Mouse (Mus musculus) T-helper 2 cell (primary cell): ENCODE results near the gene Plpp1.

Experiments
- in situ Hi-C: fragments of 300-600 bp; cut with MboI, MseI; formaldehyde crosslinking; loops from one replicate; pipeline ENCODE4 v1.15.1; 2025; ENCODE audit warnings: high pct_unique_total_duplicates

Plpp1 gene

DNA sequence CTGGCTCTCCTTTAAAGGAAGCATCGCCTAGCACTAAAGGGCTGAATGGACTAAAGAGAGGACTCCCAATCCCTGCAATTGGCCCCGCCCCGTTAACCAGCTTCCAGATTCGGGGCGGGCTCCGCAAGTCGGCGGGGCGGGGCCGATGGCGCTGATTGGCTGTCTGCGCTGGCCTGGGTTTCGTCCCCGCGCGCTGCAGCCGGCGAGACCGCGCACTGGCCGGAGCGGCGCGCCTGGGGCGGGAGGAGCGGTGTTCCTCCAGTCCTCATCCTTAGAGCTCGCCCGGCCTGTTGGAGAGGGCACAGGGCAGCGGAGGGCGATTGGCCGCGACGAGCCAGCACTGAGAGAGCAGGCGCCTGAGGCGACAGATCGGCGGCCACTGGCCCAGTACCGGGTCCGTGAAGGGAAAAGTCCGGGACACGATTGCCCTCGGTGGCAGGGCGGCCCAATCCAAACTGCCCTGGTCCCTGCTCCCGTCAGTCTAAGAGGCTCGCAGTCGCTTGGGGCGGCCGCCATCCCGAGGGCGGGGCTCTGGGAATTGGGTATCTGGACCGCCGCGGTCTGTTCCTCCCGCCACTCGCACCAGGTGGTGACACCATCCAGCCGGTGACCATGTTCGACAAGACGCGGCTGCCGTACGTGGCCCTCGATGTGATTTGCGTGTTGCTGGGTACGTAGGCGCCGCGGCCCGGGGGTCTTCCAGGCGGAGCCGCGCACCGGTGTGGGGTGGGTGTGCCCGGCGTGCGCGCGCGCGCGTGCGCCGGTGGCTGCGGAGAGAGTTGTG, at the start of gene Plpp1:
Gene Plpp1, plus strand, starts transcription at position 196 of the 784 bp plus-strand sequence.
- in situ Hi-C loops: no loop called here

DNA sequence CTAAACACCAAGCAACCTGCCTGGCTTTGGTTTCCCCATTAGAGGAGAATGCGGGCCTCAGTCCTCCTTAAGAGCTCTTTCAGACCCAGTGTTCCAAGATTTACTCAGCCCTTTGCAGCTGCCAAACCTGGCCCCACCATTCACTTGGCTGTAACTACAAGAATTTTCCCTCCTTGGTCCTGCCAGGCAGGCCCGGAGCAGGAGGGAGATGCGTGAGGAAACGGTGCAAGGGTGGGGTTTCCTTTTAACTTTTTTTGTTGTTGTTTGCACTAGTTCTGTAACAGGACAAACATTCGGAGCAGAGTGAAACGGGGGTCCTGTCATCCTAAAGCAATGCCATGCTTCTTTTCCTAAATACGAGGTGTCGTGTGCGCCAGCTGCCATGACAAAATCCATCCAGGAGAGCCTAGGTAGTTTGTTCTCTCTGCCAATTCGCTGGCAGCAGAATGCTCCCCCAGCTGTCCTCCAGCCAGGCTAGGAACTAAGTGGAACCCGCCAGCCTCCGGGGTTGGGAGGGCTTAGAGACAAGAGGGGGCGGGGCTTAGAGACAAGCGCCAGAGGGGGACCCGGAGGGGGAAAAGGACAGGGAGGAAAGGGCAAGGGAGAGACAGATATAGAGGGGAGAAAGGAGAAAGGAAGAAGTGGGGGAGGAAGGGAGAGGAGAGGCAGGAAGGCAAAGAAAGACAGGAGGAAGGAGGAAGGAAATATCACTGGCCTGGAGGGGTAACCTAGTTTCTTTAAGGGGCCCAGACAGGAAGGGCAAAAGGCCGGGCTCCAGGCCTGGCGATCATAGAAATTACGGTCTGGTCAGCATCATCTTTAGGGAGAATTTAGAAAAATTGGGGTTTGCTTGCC, 48.9 kb upstream of the Plpp1 start:
- in situ Hi-C loops: no loop called here

DNA sequence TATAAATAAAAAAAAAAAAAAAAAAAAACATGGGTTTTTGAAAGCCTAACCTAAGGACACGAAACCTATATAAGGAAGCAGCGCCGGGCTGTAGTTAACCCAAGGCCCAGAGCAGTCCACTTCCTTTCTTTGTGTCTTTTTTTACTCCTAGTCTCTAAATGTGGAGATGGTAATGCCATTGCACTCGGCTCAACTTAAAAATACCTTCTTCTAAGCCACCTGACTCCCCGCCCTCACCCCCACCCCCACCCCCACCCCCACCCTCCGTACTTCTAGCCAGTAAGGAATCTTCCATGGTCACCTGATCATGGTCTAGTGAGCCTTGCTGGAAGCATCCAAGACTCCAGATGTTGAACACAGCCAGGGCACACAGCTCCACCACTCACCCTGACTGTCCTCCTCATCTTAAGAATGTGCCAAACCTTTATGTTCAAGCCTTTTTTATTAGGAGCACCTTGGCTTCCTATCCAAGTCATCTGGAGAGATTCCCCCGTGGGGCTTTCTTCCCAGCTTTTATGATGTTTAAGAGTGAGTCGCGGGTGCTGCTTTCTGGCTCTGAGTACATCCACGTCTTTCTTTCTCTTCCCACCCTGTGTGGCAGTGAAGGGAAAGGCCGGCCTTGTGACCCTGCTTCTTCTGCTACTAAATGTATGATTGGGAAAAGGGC, 48.1 kb upstream of the Plpp1 start:
- in situ Hi-C loops: no loop called here

DNA sequence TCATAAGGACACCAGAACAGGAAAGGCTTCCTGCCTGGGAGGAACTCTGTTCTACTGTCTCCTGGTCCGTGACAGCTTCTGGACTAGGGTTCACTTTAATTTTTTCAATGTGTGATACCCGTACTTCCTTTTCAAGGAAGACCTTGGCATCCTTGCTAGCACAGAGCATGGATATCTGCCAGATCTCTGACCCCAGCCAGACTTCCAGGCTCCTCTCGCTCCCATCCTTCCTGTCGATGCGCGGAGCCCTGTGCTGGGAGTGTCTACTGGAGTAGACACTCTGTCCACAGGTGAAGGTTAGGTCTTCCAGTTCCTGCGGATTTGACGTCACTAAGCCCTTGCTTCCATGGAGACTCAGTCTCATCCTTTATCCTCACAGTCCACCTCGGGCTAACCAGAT, 47.1 kb upstream of the Plpp1 start:
- in situ Hi-C loops: no loop called here

DNA sequence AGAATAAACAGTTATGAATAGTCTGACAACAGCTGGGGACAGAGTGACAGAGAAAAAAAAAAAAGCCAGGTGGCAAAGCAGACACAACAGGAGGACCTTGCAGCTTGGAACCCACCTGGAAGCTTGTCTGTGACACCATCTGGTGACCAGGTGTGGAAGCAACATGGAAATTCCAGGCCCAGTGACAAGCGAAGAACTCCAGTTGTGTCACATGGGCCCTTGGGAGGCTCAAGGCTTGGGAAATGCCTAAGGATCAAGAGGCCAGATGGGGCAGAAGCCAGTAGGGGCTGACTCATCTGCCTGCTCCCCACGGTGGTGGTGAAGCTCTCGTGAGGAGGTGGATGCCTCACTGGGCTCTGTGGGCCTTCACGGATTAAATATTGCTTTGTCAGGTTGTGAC, 45.7 kb upstream of the Plpp1 start:
- in situ Hi-C loops: no loop called here

DNA sequence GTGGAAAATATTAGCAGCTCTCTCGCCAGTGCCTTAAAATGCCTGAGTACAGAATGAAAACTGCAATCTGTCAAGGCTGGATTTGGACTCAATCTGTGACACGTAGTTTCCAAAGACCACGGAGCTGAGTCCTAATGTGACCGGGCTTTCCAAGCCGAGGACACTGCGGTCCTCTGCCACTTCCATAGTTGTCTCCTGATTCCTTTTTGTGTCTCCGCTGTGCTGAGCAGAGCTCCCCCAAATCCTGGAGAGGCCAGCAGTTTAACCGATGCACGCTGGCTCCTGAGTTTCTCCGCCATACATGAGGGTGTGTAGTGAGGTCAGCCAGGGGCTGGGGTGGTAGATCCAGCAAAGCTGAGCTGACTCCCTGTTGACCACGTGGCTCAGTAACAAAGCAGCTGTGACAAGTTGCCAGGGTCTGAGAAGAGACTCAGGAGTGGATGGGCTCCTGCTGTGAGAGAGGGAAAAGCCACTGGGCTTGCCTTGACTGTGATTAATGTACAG, 45.0 kb upstream of the Plpp1 start:
- in situ Hi-C loops: no loop called here

DNA sequence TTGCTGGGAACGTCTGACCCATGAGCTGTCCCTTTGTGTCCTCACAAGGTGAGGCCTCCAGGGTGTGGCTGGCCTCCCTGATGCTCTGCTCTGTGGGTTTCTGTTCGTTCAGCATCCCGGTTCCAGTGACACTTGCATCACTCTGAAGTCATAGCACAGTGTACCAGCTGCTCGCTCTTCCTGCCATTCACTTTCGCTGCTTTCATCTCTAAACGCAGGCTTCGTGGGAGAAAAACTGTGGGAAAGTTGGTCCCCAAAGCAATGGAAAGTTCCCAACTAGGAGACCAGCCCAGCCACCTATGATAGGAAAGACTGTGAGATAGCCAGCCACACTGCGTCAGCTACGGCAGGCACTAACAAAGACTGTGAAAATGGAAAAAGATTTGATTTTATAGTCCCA, 43.2 kb upstream of the Plpp1 start:
- in situ Hi-C loops: no loop called here

DNA sequence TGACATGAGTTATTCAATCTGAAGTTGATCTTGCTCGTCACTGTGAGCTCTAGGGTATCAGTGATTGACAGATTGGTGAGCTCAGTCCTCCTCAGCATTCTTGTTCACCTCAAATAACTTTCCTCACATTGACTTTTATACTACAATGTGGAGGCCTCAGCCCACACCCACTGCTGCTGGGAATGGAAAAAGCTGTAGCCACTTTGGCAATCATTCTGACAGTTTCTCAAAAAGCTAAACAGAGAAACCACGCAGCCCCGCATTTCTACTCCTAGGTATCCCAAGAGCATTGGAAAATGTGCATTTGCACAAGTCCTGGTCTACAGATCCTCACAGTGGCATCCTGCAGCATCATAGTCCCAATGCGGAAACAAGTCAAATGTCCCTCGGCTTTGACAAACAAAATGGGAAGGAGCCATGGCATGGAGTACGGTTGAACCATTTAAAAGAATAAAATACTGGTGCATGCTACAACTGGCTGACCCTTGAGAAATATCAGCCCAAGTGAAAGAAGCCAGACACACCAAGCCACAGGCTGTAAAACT, 42.0 kb upstream of the Plpp1 start:
- in situ Hi-C loops: no loop called here

DNA sequence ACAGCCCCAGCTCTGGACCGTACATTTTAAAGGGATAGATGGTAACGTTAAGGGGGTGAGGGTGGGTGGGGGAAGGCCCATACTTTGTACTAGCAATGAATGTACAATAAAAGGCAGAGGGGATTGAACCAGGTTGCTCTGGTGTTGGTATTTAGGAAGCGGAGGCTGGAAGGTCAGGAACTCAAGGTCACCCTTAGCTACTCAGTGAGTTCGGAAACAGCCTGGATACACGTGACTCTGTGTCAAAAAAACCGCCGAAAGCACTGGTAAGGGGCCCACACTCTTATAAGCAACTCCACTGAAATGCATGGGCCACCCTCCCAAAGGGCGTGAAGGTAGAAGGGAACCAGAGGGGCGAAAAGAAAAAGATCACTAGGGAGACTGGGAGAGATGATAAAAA, 41.2 kb upstream of the Plpp1 start:
- in situ Hi-C loops: no loop called here

DNA sequence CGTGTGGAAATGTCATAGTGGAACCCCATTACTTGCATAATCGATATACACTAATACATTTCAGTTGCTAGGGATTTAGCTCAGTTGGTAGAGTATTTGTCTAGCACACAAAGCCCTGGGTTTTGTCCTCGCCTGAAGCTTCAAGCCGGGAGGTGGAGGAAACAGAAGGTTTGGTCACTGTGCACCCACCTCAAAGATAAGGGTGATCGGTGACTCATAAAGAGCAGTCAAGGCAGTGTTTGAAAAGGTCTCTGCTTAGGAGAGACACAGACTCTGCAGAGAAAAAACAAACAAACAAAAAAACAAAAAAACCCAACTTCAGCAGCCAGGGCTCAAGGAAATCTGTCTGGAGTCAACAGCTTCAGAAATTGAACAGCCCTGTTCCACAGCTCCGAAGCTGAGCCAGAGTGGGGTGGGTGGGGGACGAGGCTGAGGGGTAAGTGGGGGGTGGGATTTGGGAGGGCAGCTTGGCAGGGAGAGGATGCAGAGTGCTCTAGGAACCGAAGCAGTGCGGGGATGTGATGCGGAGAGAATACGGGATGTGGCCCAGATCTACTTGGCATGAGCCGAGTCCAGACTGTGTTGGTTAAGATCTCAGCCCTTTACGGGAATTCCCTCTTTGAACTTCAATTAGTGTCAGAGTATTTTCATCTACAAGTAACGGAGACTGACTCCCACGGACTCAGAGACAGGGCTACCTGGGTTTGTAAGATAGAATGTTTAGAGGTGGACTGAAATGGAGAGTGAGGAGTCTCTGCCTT, 40.6 kb upstream of the Plpp1 start:
- in situ Hi-C loops: no loop called here

DNA sequence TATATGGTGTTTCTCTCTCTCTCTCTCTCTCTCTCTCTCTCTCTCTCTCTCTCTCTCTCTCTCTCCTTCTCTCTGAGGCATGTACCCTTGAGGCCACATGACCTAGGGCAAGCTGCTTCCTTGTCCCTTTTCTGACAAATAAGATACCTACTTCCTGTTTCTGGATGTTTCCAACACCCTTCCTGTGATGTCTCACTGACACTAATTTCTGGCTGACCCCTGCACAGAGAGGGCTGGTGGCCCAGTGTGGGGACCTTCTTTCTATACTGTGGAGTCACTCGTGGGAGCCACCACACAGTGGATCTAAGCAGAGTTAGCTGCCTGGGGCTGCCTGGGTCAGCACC, 40.1 kb upstream of the Plpp1 start:
- in situ Hi-C loops: no loop called here

DNA sequence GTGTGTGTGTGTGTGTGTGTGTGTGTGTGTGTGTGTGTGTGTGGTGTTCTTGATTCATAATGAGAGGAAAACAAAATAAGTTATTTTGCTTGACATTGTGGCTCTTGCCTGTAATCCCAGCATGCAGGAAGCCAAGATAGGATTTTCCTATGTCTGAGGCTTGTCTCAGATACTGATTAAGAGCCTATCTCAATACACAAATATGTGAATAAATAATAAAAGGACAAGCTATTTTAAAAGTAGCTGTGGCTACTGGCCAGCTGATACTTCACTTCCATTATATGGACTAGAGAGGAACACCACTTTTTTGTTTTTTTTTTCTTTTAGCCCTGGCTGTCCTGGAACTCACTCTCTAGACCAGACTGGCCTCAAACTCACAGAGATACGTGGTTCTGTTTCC, 38.8 kb upstream of the Plpp1 start:
- in situ Hi-C loops: no loop called here

DNA sequence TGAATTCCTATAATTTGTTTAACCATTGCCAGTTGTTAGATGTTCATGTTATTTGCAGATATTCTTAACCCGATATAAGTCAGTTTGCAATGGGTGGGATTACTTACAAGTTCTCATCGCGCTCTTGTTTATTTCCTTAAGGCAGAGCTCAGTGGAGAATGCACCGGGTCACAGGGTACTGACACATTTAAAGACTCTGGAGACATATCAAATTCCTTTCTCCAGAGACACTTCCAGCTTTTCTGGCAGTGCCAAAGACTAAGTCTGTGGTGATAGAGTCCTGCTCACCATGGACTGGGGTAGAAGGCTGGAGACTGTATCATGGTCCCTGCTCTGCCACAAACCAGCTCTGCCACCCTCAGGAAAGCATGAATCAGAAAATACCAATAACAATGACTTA, 38.0 kb upstream of the Plpp1 start:
- in situ Hi-C loops: no loop called here

DNA sequence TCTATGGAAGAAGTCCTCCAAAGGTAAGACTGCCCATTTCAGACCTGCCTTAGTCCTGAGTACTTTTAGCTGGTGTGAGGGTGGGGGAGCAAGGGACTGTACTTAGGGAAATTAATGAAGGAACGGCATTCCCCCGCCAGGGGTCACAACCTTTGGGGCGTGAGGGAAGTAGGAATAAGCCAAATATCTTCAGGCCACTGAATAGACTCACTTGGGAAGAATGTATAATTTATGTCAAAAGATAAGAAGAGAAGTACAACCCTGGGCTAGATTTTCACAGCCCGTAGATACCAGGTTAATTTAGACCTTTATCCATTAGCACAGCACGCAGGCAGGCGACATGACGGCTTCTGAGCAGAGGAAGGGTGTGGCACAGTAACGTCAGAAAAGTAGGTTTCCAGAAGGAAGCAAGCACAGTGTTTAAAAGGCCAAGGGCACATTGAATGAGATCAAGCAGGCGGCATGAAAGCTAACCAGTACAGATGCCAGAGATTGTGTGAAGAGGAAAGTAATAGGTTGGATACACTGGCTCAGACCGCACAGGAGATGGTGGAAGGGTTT, 37.0 kb upstream of the Plpp1 start:
- in situ Hi-C loops: no loop called here

DNA sequence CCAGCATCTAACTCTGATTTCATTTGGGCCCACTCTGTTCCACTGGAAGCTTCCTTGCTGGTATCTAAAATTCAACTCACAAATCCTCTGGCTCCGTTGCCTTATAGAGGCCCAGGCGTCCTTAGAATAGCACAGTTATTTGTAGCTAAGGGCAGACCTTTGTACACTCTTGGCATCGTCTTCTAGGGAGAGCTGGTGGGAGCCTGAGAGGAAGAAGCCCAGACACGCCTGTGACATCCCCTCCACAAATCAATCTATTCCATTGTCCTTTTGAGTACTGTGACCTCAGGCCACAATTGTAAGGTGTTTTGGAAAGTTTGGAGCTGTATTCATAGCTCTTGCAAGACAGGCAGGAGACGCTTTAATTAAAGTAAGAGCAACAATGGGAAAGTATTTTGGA, 36.0 kb upstream of the Plpp1 start:
- in situ Hi-C loops: no loop called here

DNA sequence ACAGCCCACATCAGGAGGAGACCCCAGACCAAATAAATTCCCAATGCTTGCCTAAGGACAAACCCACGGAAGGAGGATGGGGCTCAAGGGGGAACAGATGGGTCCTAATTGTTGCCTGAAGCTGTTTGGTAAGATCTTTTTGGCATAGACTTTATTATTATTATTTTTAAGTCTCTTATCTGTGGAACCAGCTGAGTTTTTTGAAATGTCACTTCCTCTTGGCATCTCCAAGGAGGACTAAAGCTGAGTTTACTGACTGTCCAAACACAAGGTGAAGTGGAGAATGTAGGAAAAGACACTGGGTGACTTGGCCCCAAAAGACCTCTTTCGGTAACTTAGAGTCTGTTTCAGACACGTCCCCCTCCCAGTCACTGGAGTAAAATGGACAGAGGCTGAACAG, 34.9 kb upstream of the Plpp1 start:
- in situ Hi-C loops: no loop called here

DNA sequence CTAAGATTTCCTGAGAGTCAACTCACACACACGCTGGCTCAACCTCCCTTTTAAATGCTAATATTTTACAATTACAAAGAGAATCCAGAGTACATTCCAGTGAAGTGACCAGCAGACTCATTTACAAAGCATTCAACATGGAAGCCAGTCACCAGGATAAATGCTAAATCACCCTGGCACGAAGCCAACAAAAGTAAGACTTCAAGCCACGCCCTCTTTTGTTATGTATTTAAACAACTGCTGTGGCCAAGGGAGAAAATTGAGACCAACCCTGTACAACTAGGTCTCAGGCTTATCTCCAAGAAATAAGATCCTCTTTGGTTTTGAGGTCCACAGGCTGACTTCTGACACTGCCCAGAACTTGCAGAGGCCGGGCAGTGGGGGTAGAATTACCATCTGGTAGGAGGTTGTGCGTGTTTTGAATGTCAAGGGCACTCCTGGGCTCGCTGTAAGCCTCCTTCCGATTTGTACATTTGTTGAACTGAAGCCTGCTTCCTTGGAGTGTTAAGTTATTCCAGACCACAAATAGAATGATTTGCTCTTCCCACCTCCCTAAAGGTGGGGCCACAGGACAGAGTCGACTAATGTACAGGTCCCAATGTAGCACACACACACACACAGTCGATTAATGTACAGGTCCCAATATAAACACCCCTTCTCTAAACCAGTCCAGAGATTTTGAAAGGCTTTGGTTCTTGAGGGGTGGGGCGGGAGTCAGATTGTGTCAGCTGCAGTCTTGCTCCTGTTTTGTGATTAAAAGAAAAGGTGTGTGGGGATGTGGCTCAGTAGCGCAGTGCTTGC, 29.9 kb upstream of the Plpp1 start:
- in situ Hi-C loops: no loop called here

DNA sequence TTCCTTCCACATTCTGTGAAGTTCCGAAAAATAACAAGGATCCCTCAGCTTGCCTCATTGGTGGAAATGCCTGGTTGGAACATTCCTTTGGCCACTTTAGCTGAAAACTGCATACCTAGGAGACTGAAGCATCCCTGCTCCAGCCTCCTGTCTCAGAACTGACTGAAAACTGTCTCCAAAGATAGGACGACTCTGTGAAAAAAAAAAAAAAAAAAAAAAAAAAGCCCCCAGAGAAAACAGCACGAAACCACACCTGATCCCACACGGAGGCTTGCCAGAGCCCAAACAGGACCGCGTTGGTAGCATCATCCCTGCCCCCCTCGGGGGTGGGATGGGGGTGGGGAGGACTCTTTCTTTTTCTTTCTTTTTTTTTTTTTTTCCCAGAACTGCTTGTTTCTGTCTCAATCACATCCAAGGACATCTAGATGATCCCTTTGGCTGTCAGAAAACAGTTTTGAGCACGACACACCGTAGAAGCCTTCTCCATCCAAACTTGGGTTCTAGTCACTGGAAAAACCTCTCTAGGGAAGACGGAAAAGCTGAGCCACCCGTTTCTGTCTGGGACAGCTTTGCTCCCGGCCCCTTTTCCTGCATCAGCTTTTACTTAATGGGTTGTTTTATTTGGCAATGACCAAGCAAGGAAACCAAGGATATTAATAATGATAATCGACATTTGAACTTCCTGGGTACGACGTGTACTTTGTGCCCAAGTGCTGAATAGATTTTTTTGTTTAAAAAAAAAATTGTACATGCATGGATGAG, 29.0 kb upstream of the Plpp1 start:
- in situ Hi-C loops: no loop called here

DNA sequence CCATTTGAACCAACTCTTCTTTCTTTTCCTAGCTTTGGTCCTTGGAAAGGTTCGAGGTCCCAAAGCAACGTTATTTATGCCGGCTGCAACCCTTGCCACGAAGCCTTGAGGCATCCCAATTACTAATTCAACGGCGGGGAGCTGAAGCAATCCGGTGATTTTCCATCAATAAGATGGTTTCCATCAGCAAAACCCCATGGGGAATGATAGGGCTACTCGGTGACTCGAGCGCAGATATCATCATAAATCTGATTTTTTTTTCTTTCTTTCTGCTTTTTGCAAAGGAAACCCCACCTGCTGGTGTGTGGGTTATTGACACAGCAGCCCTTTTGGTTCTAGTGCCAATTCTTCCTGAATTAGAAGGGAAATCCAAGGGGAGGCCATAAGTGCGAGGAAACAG, 28.3 kb upstream of the Plpp1 start:
- in situ Hi-C loops: no loop called here

DNA sequence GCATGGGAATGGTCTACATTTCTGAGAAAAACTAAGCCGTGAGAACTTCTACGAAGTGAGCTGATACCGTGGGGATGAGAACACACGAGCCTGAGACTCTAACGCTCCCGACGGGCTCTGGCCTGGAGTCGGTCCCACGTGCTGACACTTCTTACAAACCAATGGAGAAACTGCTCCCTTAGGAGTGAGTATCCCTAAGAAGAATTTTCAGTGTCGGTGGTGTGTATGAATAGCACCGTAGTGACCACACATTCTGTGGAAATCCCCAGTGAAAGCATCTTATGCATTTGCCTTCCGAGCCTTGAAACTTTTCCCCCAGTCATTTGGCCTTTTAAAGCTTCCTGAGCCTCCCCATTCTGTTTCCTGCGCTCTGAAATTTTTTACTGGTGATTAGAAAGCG, 27.7 kb upstream of the Plpp1 start:
- in situ Hi-C loops: no loop called here
